Mouse (Mus musculus): Measurements from ENCODE around the gene Rnf19b. TPM values are rescaled to one million over a fixed set of nuclear protein-coding genes. Genes with fewer than 3 reads are reported as not detected.

The Rnf19b gene
- total and polyA plus RNA-seq, 2 experiments from 2014 or later = 31.8 to 141 TPM

- peak; percentile 82 for ATAC-seq
- Histone ChIP-seq H3K9ac (replicated peaks; ENCODE audit: low read length) (no peak overlapping the region), H3K4me2 (ENCODE audit: low read depth, low read length) (no peak overlapping the region), H3K36me3 (ENCODE audit: insufficient read depth, low read length) (peaks cover 35% of the 10 kb centered on the region), H3K4me3 (ENCODE audit: low read length) (no peak overlapping the region), H3K4me1 (ENCODE audit: insufficient read depth, low read length) (no peaks in the 10 kb centered on the region; the same call in 1 of the 2 replicates), H3K27me3 (ENCODE audit: insufficient read depth, low read length) (no peaks in the 10 kb centered on the region), H3K27ac (no peak overlapping the region), H3K9me3 (ENCODE audit: low read length) (no peaks in the 10 kb centered on the region)
- peak; percentile 88 for DNase-seq (ENCODE audit: low spot score)
- peak; percentile 89 for TF ChIP-seq CTCF (IDR thresholded peaks at IDR 0.05; ENCODE audit: low read depth)
- WGBS = 44% methylated on average over 10 of the region's 10 CpGs
These were observed 24.5 kb downstream of the Rnf19b start for GRCm38 (mm10) chr4:129082379-129083115.

GRCm38 (mm10) chr4:129084896-129085295 is 26.8 kb downstream of the Rnf19b start:
- H3K36me3 ChIP-seq (ENCODE audit: insufficient read depth, low read length) = peaks cover 19% of the 10 kb centered on the region
- ATAC-seq = no peak

GRCm38 (mm10) chr4:129086078-129086477 is 28.0 kb downstream of the Rnf19b start:
- ATAC-seq (peak; percentile 66; the same call in 1 of the 2 replicates), DNase-seq (ENCODE audit: low spot score) (peak; percentile 84)
- Histone ChIP-seq H3K9ac (replicated peaks; ENCODE audit: low read length) (no peak overlapping the region), H3K27me3 (ENCODE audit: insufficient read depth, low read length) (no peaks in the 10 kb centered on the region), H3K4me2 (ENCODE audit: low read depth, low read length) (no peak overlapping the region), H3K4me1 (ENCODE audit: insufficient read depth, low read length) (no peaks in the 10 kb centered on the region; the same call in 1 of the 2 replicates), H3K4me3 (ENCODE audit: low read length) (no peak overlapping the region), H3K9me3 (ENCODE audit: low read length) (no peaks in the 10 kb centered on the region), H3K27ac (no peak overlapping the region), H3K36me3 (ENCODE audit: insufficient read depth, low read length) (peaks cover 9% of the 10 kb centered on the region; the same call in 1 of the 2 replicates)
- peak; percentile 97 for TF ChIP-seq CTCF (IDR thresholded peaks at IDR 0.05; ENCODE audit: low read depth)
- 24% methylated on average over 8 of the region's 8 CpGs for WGBS

More at GRCm38 (mm10) chr4:129084896-129085295, 26.8 kb downstream of the Rnf19b start:
- H3K9ac ChIP-seq (replicated peaks; ENCODE audit: low read length) = no peak overlapping the region
- H3K9me3 ChIP-seq (ENCODE audit: low read length) = no peaks in the 10 kb centered on the region
- WGBS = 89% methylated on average over 9 of the region's 9 CpGs
- DNase-seq (ENCODE audit: low spot score) = no peak
- H3K27me3 ChIP-seq (ENCODE audit: insufficient read depth, low read length) = no peaks in the 10 kb centered on the region
- no peak overlapping the region for H3K27ac ChIP-seq
- no peak overlapping the region for H3K4me2 ChIP-seq (ENCODE audit: low read depth, low read length)
- H3K4me1 ChIP-seq (ENCODE audit: insufficient read depth, low read length) = no peaks in the 10 kb centered on the region; the same call in 1 of the 2 replicates
- TF ChIP-seq CTCF (IDR thresholded peaks at IDR 0.05; ENCODE audit: low read depth) = no peak
- no peak overlapping the region for H3K4me3 ChIP-seq (ENCODE audit: low read length)

- no peak for DNase-seq (ENCODE audit: low spot score)
- Histone ChIP-seq H3K27ac (no peak overlapping the region), H3K27me3 (ENCODE audit: insufficient read depth, low read length) (no peaks in the 10 kb centered on the region), H3K4me3 (ENCODE audit: low read length) (no peak overlapping the region), H3K9ac (replicated peaks; ENCODE audit: low read length) (no peak overlapping the region), H3K4me2 (ENCODE audit: low read depth, low read length) (no peak overlapping the region), H3K4me1 (ENCODE audit: insufficient read depth, low read length) (no peaks in the 10 kb centered on the region), H3K36me3 (ENCODE audit: insufficient read depth, low read length) (peaks cover 7% of the 10 kb centered on the region; the same call in 1 of the 2 replicates), H3K9me3 (ENCODE audit: low read length) (no peaks in the 10 kb centered on the region)
- 61% methylated on average over 5 of the region's 5 CpGs for WGBS
- TF ChIP-seq CTCF (IDR thresholded peaks at IDR 0.05; ENCODE audit: low read depth) = no peak
- ATAC-seq = no peak
These were observed 29.8 kb downstream of the Rnf19b start for GRCm38 (mm10) chr4:129087850-129088249.

GRCm38 (mm10) chr4:129095276-129095675 is 37.2 kb downstream of the Rnf19b start:
- Histone ChIP-seq H3K27me3 (ENCODE audit: insufficient read depth, low read length) (no peaks in the 10 kb centered on the region), H3K4me3 (ENCODE audit: low read length) (no peak overlapping the region), H3K4me2 (ENCODE audit: low read depth, low read length) (no peak overlapping the region), H3K9ac (replicated peaks; ENCODE audit: low read length) (no peak overlapping the region), H3K27ac (no peak overlapping the region), H3K9me3 (ENCODE audit: low read length) (no peaks in the 10 kb centered on the region), H3K4me1 (ENCODE audit: insufficient read depth, low read length) (no peaks in the 10 kb centered on the region), H3K36me3 (ENCODE audit: insufficient read depth, low read length) (no peaks in the 10 kb centered on the region)
- WGBS = 34% methylated on average over 15 of the region's 15 CpGs
- TF ChIP-seq CTCF (IDR thresholded peaks at IDR 0.05; ENCODE audit: low read depth) = no peak
- ATAC-seq = no peak
- no peak for DNase-seq (ENCODE audit: low spot score)

GRCm38 (mm10) chr4:129097006-129097405 is 38.9 kb downstream of the Rnf19b start:
- H3K4me3 ChIP-seq (ENCODE audit: low read length) = no peak overlapping the region
- H3K4me2 ChIP-seq (ENCODE audit: low read depth, low read length) = no peak overlapping the region
- no peaks in the 10 kb centered on the region for H3K9me3 ChIP-seq (ENCODE audit: low read length)
- no peak for ATAC-seq
- 79% methylated on average over 7 of the region's 7 CpGs for WGBS
- H3K36me3 ChIP-seq (ENCODE audit: insufficient read depth, low read length) = no peaks in the 10 kb centered on the region
- no peak; the same call in 1 of the 2 replicates for TF ChIP-seq CTCF (IDR thresholded peaks at IDR 0.05; ENCODE audit: low read depth)
- H3K9ac ChIP-seq (replicated peaks; ENCODE audit: low read length) = no peak overlapping the region
- H3K27me3 ChIP-seq (ENCODE audit: insufficient read depth, low read length) = no peaks in the 10 kb centered on the region
- DNase-seq (ENCODE audit: low spot score) = no peak
- no peaks in the 10 kb centered on the region for H3K4me1 ChIP-seq (ENCODE audit: insufficient read depth, low read length)
- no peak overlapping the region for H3K27ac ChIP-seq

Measured in hindbrain, postnatal 0 days (tissue).